9 mouse cellular contexts compared by ENCODE assay signal in the genomic region with DNA sequence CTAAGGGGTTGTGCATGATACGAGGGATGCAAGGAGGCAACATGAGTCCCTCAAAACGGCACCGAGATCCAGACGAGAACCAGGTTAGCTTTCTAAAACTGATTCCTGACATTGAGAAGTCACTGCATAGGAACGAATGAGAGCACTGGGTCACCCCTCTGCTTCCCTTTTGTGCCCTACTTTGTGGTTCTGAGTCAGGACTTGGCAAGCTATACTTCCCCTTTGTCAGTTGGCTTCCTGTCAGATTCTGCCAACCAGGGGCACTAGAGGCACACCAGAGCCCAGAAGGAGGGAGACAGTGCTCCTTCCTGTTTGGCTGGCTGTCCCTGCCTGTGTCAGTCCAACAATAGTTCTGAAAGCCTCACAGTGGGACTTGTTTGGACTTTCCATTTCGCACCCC. TPM values are rescaled to one million over a fixed set of nuclear protein-coding genes. Genes with fewer than 3 reads are reported as not detected.
DNase-seq lines count a peak whose midpoint lies in the region; ATAC-seq and TF ChIP-seq lines count a peak whose summit lies in the region.
"Had no signal": no experiment of that assay in that cellular context is flagged by ENCODE, and none has a peak within 500 bp of the region (broad histone marks: within the 10 kb centered on the region; RNA-seq: fewer than 3 reads in every experiment).

No protein-coding gene starts in this region.

- no peak overlapping the region for H3K4me3 ChIP-seq in hindbrain, postnatal 0 days (ENCODE audit: low read length)
- no peak overlapping the region for H3K4me3 ChIP-seq in hindbrain, embryonic 14.5 days (replicated peaks; ENCODE audit: low read length)
- H3K4me3 ChIP-seq in forebrain, embryonic 16.5 days (replicated peaks; ENCODE audit: low read length), result no peak overlapping the region
- H3K4me3 ChIP-seq: hindbrain, embryonic 15.5 days had no signal

- no peaks in the 10 kb centered on the region for H3K4me1 ChIP-seq in hindbrain, postnatal 0 days (ENCODE audit: insufficient read depth, low read length)
- H3K4me1 ChIP-seq in hindbrain, embryonic 14.5 days (replicated peaks; ENCODE audit: control insufficient read depth, insufficient read depth, low read length), result no peaks in the 10 kb centered on the region
- no peaks in the 10 kb centered on the region for H3K4me1 ChIP-seq in forebrain, embryonic 16.5 days (replicated peaks; ENCODE audit: control insufficient read depth, insufficient read depth, low read length)
- H3K4me1 ChIP-seq: hindbrain, embryonic 15.5 days had no signal

- no peak for TF ChIP-seq CTCF in hindbrain, postnatal 0 days (IDR thresholded peaks at IDR 0.05; ENCODE audit: low read depth)

- H3K9ac ChIP-seq in hindbrain, postnatal 0 days (replicated peaks; ENCODE audit: low read length), result no peak overlapping the region
- H3K9ac ChIP-seq in hindbrain, embryonic 14.5 days, result no peak overlapping the region
- H3K9ac ChIP-seq in forebrain, embryonic 16.5 days (replicated peaks; ENCODE audit: low read depth, low read length), result no peak overlapping the region
- H3K9ac ChIP-seq: hindbrain, embryonic 15.5 days had no signal

- no peaks in the 10 kb centered on the region for H3K36me3 ChIP-seq in hindbrain, postnatal 0 days (ENCODE audit: insufficient read depth, low read length)
- no peaks in the 10 kb centered on the region for H3K36me3 ChIP-seq in hindbrain, embryonic 14.5 days (replicated peaks; ENCODE audit: control insufficient read depth, insufficient read depth)
- no peaks in the 10 kb centered on the region for H3K36me3 ChIP-seq in forebrain, embryonic 16.5 days (ENCODE audit: control insufficient read depth, insufficient read depth)
- H3K36me3 ChIP-seq: hindbrain, embryonic 15.5 days had no signal

- H3K27me3 ChIP-seq in hindbrain, postnatal 0 days (ENCODE audit: insufficient read depth, low read length), result no peaks in the 10 kb centered on the region
- no peaks in the 10 kb centered on the region for H3K27me3 ChIP-seq in hindbrain, embryonic 14.5 days (ENCODE audit: control insufficient read depth, insufficient read depth, low read length)
- no peaks in the 10 kb centered on the region for H3K27me3 ChIP-seq in forebrain, embryonic 16.5 days (replicated peaks; ENCODE audit: control insufficient read depth, insufficient read depth, low read length)
- H3K27me3 ChIP-seq: hindbrain, embryonic 15.5 days had no signal

- peak; percentile 52 for DNase-seq in hindbrain, postnatal 0 days (ENCODE audit: low spot score)
- no peak for DNase-seq in hindbrain, embryonic 14.5 days (ENCODE audit: low spot score)
- DNase-seq in adrenal gland, adult 2 months, result peak; percentile 76
- peak; percentile 75 for DNase-seq in heart, adult 8-10 months (ENCODE audit: low spot score)
- peak; percentile 23 for DNase-seq in left cerebral cortex, adult 11 months (ENCODE audit: low spot score)
- DNase-seq in embryo, embryonic 10 days (ENCODE audit: low spot score), result no peak

- no peak; the same call in 1 of the 2 replicates for ATAC-seq in hindbrain, postnatal 0 days
- ATAC-seq in hindbrain, embryonic 14.5 days (ENCODE audit: low FRiP score), result no peak
- peak; percentile 50; the same call in 1 of the 2 replicates for ATAC-seq in megakaryocyte-erythroid progenitor cell, adult 5-6 weeks (replicated peaks; ENCODE audit: low FRiP score, low TSS enrichment, poor library complexity, severe bottlenecking)
- no peak for ATAC-seq in forebrain, embryonic 16.5 days

- 77% methylated on average over 6 of the region's 6 CpGs for WGBS in hindbrain, postnatal 0 days
- WGBS in hindbrain, embryonic 14.5 days, result 92% methylated on average over 6 of the region's 6 CpGs
- WGBS in forebrain, embryonic 16.5 days, result 85% methylated on average over 6 of the region's 6 CpGs

- no peak overlapping the region for H3K4me2 ChIP-seq in hindbrain, postnatal 0 days (ENCODE audit: low read depth, low read length)
- H3K4me2 ChIP-seq in hindbrain, embryonic 14.5 days (replicated peaks), result no peak overlapping the region
- no peak overlapping the region for H3K4me2 ChIP-seq in forebrain, embryonic 16.5 days (ENCODE audit: low read length)
- H3K4me2 ChIP-seq: hindbrain, embryonic 15.5 days had no signal

- no peak overlapping the region for H3K27ac ChIP-seq in hindbrain, postnatal 0 days
- no peak overlapping the region for H3K27ac ChIP-seq in hindbrain, embryonic 14.5 days
- no peak overlapping the region for H3K27ac ChIP-seq in forebrain, embryonic 16.5 days (ENCODE audit: low read length)
- H3K27ac ChIP-seq: hindbrain, embryonic 15.5 days had no signal

- no peaks in the 10 kb centered on the region for H3K9me3 ChIP-seq in hindbrain, postnatal 0 days (ENCODE audit: low read length)
- no peaks in the 10 kb centered on the region for H3K9me3 ChIP-seq in hindbrain, embryonic 14.5 days (ENCODE audit: control insufficient read depth, low read length)
- no peaks in the 10 kb centered on the region for H3K9me3 ChIP-seq in forebrain, embryonic 16.5 days (ENCODE audit: control insufficient read depth, low read length)
- H3K9me3 ChIP-seq: hindbrain, embryonic 15.5 days had no signal

RNA-seq across cellular contexts. Expression of gene P4ha2, which starts 56.0 kb away (rescaled TPM):
- 6.5 and 9.7 TPM in 2 replicates for total RNA-seq in hindbrain, postnatal 0 days (2014; rRNA removed)
- polyA plus RNA-seq in hindbrain, postnatal 0 days (2015; fragmentation: Nextera tagmentation; extraction: Ambion mirVana), result 8.4 and 9.0 TPM in 2 replicates
- 8.9 and 10.4 TPM in 2 replicates for polyA plus RNA-seq in hindbrain, embryonic 14.5 days (2014; fragmentation: Nextera tagmentation; extraction: Ambion mirVana)
- 10 to 100 TPM; 36.5 to 39.6 TPM for total RNA-seq in adrenal gland, adult 2 months (2021)
- 10.9 and 12.1 TPM in 2 replicates for polyA plus RNA-seq in adrenal gland, adult 2 months (2012; rRNA removed)
- 10 to 100 TPM; 57.4 to 71.1 (median 64.1) TPM for total RNA-seq in heart, adult 8-10 months (2022)
- total RNA-seq in megakaryocyte-erythroid progenitor cell, adult 5-6 weeks (2014; fragmentation: Nextera tagmentation), result 1.4 and 12.9 TPM in 2 replicates
- total RNA-seq in megakaryocyte-erythroid progenitor cell, adult 5-6 weeks (2017), result 0.65 and 2.5 TPM in 2 replicates
- polyA plus RNA-seq in forebrain, embryonic 16.5 days (2015; fragmentation: Nextera tagmentation; extraction: Ambion mirVana), result 6.8 and 8.6 TPM in 2 replicates

Comparison
In these comparisons a context has a peak if more than half of its experiments do, and no peak if none do; other contexts are left out.
1. DNase-seq: peak in hindbrain, postnatal 0 days (single experiment), adrenal gland, adult 2 months (single experiment), heart, adult 8-10 months (single experiment) and left cerebral cortex, adult 11 months (single experiment); none in hindbrain, embryonic 14.5 days (single experiment) and embryo, embryonic 10 days (single experiment).